Mouse (Mus musculus) olfactory bulb, adult 2 months (tissue): ENCODE measurements around the gene Pld1. TPM values are rescaled to one million over a fixed set of nuclear protein-coding genes. Genes with fewer than 3 reads are reported as not detected.

ENCODE experiments used
- H3K27ac ChIP-seq: fragments of 200-500 bp; 2 replicates; pipeline ENCODE4 v1.5.1; 2012; ENCODE audit warnings: low read depth, low read length; ENCODE audit not compliant: insufficient read depth
- H3K4me1 ChIP-seq: fragments of 200-500 bp; 2 replicates; pipeline ENCODE4 v1.6.1; 2012; ENCODE audit warnings: low read length; ENCODE audit not compliant: control insufficient read depth, insufficient read depth
- H3K4me3 ChIP-seq: fragments of 200-500 bp; 2 replicates; pipeline ENCODE4 v1.5.1; 2012; ENCODE audit warnings: mild to moderate bottlenecking, low read depth, low read length, moderate library complexity; ENCODE audit not compliant: insufficient read depth
- CTCF ChIP-seq: fragments of 200-500 bp; IDR thresholded peaks from 2 replicates; pipeline ENCODE4 v1.5.1; 2012; ENCODE audit warnings: low read depth, mild to moderate bottlenecking, low read length, moderate library complexity; ENCODE audit not compliant: insufficient read depth
- POLR2A ChIP-seq: fragments of 200-500 bp; IDR thresholded peaks from 2 replicates; pipeline ENCODE4 v1.6.1; 2012; ENCODE audit warnings: mild to moderate bottlenecking, low read depth, low read length, moderate library complexity; ENCODE audit not compliant: insufficient read depth
- WGBS: fragments of 180-500 bp; shearing (Covaris S2); methylation state at CpG from one replicate; pipeline ENCODE4 v1.1.7; 2018; 5-methylcytosine and 5-hydroxymethylcytosine counted together
- polyA plus RNA-seq: library from polyadenylated mRNA; stranded (reverse); fragments of >200 nt; gene quantifications from 2 replicates; pipeline ENCODE4 v1.2.4, GENCODE M21; 2012; ENCODE audit warnings: low replicate concordance; ENCODE audit not compliant: missing spikeins, insufficient read depth, insufficient read length

The Pld1 gene
- polyA plus RNA-seq, 1 experiment = not detected

DNA sequence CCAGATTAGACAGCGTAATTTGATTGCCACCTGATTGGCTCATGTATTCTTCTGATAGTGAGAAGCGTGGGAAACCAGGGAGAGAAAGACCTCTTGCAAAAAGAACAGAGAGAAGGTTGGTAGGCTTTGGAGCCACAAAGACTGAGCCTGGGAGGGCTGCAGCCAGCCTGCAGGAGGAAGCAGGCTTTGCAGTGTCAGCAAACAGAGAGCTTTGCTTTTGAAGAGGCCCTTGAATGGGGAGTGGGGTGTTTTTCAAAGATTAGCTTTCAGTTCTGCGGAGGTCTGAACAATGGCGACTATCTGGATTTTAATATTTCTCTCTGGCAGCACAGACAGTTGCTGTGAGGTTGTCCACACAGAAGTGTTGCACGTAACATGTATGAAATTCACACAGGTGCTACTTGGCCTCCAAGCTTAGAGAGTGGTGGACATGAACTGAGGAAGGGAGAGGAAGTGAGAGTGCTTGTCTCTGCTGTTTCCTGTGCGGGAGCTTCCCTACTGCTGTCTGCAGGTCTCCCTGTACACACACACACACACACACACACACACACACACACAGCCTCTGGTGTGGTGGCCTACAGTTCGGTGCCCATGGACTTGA lies 93.2 kb downstream of the Pld1 start:
- 59% methylated on average over 7 of the region's 7 CpGs for WGBS
- no peaks in the 10 kb centered on the region for H3K4me1 ChIP-seq
- H3K27ac ChIP-seq = no peak overlapping the region
- no peak for TF ChIP-seq POLR2A
- no peak for TF ChIP-seq CTCF
- H3K4me3 ChIP-seq = no peak overlapping the region

DNA sequence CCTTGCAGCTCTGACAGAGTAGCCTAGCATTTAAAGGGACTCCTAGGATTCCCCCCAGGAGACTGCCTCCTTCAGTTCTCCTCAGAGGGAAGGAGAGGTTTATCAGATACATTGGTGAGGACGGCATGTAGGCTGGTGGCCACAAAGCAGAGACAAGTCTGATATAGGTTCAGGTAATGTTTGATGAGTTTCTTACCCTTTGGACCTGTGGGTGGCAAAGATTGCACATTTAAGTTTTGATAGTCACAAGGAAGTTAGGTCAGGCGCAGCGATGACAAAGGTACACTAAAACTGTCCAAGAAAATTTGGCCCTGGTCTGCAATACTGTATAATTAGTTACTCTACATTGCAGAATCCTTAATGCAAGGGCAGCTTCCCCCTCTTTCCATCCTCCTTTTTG lies 95.4 kb downstream of the Pld1 start:
- WGBS = 96% methylated on average over 3 of the region's 3 CpGs
- no peak for TF ChIP-seq CTCF
- TF ChIP-seq POLR2A = no peak
- Histone ChIP-seq H3K4me3 (no peak overlapping the region), H3K4me1 (peaks cover 5% of the 10 kb centered on the region), H3K27ac (no peak overlapping the region)

DNA sequence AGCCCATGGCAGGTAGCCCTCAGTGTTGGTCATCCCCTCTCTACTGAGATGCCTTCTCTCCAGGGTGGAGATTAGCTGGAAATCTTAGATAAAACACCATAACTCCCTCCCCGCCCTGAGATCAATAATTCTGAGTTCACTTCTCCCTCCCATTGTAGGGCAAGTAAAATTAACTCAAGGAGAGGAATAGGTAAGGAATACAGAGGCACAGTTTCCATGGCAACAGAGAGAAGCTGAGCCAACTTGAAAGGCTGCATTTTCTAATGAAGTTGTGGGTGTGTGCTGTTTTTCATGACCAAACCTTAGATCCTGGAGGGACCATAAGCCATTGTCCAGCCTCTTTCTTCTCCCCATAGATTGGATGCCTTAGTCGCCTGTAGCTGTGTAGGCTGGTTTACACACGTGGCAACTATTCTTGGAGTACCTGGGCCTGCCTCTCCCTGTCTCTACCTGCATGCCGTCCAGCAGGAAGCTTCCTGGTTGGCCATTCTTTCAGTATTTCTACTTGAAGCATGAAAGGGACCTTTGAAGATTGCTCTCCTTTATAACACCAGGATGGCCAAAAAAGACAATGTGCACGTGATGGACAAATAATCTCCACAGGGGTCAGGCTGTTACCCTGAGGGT lies 96.3 kb downstream of the Pld1 start:
- Histone ChIP-seq H3K27ac (no peak overlapping the region), H3K4me1 (peaks cover 5% of the 10 kb centered on the region), H3K4me3 (no peak overlapping the region)
- no peak for TF ChIP-seq CTCF
- no peak for TF ChIP-seq POLR2A
- 73% methylated on average over 5 of the region's 5 CpGs for WGBS

DNA sequence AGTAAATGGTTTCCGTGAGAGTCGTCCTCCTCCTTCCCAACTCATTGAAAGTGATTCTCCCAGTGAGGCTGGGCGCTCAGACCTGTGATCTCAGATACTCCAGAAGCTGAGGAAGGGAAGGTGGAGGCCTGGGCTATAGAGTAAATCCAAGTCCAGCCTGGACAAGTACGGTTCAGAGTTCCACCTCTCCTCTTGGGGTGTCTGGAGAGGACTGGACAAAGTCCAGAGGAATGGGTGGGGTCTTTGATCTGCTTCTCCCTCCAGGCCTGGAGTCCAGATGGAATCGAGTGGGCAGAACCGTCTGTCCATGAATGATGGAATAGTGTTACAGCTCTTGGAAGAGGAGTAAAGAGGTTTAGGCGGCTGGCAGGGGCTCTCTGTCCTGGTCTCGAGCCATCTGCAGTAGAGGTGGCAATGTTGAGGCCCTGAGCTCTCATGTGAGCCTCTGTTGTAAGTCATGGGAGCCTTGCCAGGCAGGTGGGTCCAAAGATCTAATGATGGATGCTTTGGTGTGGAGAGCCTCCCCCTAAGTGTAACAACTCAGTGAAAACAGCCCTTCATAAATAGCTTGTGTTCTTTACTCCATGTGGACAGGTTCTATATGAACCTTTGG lies 98.9 kb downstream of the Pld1 start:
- TF ChIP-seq POLR2A = no peak
- no peak for TF ChIP-seq CTCF
- peaks cover 5% of the 10 kb centered on the region for H3K4me1 ChIP-seq
- H3K4me3 ChIP-seq = no peak overlapping the region
- 77% methylated on average over 8 of the region's 8 CpGs for WGBS
- no peak overlapping the region for H3K27ac ChIP-seq

- H3K4me3 ChIP-seq = no peak overlapping the region
- H3K4me1 ChIP-seq = peaks cover 5% of the 10 kb centered on the region
- H3K27ac ChIP-seq = no peak overlapping the region
- WGBS = 58% methylated on average over 2 of the region's 2 CpGs
- TF ChIP-seq POLR2A = no peak
- no peak for TF ChIP-seq CTCF
These were observed 99.6 kb downstream of the Pld1 start for GRCm38 (mm10) chr3:28038106-28038505.

GRCm38 (mm10) chr3:28039760-28040159 lies 101.3 kb downstream of the Pld1 start:
- 31% methylated on average over 1 of the region's 1 CpGs for WGBS

GRCm38 (mm10) chr3:28041236-28041635 lies 102.7 kb downstream of the Pld1 start:
- no peak overlapping the region for H3K4me3 ChIP-seq
- H3K4me1 ChIP-seq = peaks cover 5% of the 10 kb centered on the region
- WGBS = 93% methylated on average over 8 of the region's 8 CpGs
- no peak overlapping the region for H3K27ac ChIP-seq
- TF ChIP-seq CTCF = no peak

More at GRCm38 (mm10) chr3:28039760-28040159, 101.3 kb downstream of the Pld1 start:
- Histone ChIP-seq H3K27ac (no peak overlapping the region), H3K4me3 (no peak overlapping the region), H3K4me1 (peaks cover 5% of the 10 kb centered on the region)
- TF ChIP-seq POLR2A = no peak
- TF ChIP-seq CTCF = no peak

DNA sequence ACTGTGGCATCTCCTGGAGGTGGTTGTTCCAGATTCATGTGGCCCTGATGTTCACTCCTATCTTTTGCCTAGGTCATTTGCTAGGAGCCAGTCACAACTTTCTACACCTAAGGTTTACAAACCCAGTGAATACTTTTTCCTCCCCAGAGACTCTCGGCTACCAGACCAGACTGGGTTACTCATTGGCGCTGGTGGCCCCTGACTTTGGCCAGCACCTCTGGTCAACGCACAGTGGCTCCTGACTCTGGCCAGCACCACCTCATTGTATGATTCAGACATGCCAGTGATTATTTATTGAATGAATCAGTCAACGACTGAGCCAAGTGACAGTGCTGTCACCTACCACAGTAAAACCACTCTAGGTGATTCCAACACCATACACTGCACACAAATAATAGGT lies 103.9 kb downstream of the Pld1 start:
- 96% methylated on average over 4 of the region's 4 CpGs for WGBS
- Histone ChIP-seq H3K27ac (no peak overlapping the region), H3K4me1 (peaks cover 5% of the 10 kb centered on the region), H3K4me3 (no peak overlapping the region)
- TF ChIP-seq POLR2A (no peak), CTCF (no peak)

- 90% methylated on average over 5 of the region's 5 CpGs for WGBS
- H3K4me1 ChIP-seq = no peaks in the 10 kb centered on the region
- TF ChIP-seq CTCF = no peak
- TF ChIP-seq POLR2A = no peak
- no peak overlapping the region for H3K4me3 ChIP-seq
- no peak overlapping the region for H3K27ac ChIP-seq
These were observed 109.1 kb downstream of the Pld1 start for GRCm38 (mm10) chr3:28047599-28047998.

GRCm38 (mm10) chr3:28049526-28049925 lies 111.0 kb downstream of the Pld1 start:
- WGBS = 98% methylated on average over 2 of the region's 2 CpGs
- TF ChIP-seq POLR2A (no peak), CTCF (no peak)
- no peaks in the 10 kb centered on the region for H3K4me1 ChIP-seq
- H3K4me3 ChIP-seq = no peak overlapping the region
- H3K27ac ChIP-seq = no peak overlapping the region
